Mouse (Mus musculus) olfactory bulb, adult 2 months (tissue): ENCODE measurements at regions not wholly inside any gene's neighbourhood (a gene's known extent, or its start where the extent isn't known, plus 50 kb on each side); places are given as distances from the start of the nearest gene placed in this dataset.

Experiments used
- CTCF ChIP-seq: fragments of 200-500 bp; IDR thresholded peaks from 2 replicates; pipeline ENCODE4 v1.5.1; 2012; ENCODE audit warnings: low read depth, mild to moderate bottlenecking, low read length, moderate library complexity; ENCODE audit not compliant: insufficient read depth
- POLR2A ChIP-seq: fragments of 200-500 bp; IDR thresholded peaks from 2 replicates; pipeline ENCODE4 v1.6.1; 2012; ENCODE audit warnings: mild to moderate bottlenecking, low read depth, low read length, moderate library complexity; ENCODE audit not compliant: insufficient read depth

DNA sequence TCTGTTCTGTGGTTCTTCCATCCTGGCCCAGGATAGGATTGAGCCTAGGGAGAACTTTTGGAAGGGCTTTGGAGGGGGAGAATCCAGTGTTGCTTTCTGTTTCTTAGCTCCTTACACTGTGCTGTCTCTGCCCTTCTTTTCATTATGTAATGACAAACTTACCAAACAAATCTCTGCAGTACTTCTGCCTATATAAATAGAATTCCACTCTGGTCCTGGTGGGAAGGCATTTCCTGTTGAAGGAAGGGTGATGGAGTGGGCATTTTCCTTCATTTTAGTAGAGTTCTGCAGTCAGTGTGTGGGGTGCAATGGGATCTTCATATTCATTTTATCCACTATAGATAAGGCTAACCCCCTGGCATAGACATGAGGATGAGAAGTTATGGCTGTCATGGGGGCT lies 63.2 kb upstream of the Adamts16 start:
- TF ChIP-seq CTCF: no peak
- no peak for TF ChIP-seq POLR2A
